Mouse (Mus musculus): ENCODE measurements around the gene Scamp1.

- TF ChIP-seq CTCF (IDR thresholded peaks at IDR 0.05; ENCODE audit: control insufficient read depth, insufficient read depth, insufficient replicate concordance, low read depth, low read length) (no peak), POLR2A (IDR thresholded peaks at IDR 0.05; ENCODE audit: control insufficient read depth, low read depth, low read length) (no peak)
Observed at GRCm38 (mm10) chr13:94207973-94208372, 77.7 kb downstream of the Scamp1 start.
